8 mouse cellular contexts compared by ENCODE assay signal in the genomic region with DNA sequence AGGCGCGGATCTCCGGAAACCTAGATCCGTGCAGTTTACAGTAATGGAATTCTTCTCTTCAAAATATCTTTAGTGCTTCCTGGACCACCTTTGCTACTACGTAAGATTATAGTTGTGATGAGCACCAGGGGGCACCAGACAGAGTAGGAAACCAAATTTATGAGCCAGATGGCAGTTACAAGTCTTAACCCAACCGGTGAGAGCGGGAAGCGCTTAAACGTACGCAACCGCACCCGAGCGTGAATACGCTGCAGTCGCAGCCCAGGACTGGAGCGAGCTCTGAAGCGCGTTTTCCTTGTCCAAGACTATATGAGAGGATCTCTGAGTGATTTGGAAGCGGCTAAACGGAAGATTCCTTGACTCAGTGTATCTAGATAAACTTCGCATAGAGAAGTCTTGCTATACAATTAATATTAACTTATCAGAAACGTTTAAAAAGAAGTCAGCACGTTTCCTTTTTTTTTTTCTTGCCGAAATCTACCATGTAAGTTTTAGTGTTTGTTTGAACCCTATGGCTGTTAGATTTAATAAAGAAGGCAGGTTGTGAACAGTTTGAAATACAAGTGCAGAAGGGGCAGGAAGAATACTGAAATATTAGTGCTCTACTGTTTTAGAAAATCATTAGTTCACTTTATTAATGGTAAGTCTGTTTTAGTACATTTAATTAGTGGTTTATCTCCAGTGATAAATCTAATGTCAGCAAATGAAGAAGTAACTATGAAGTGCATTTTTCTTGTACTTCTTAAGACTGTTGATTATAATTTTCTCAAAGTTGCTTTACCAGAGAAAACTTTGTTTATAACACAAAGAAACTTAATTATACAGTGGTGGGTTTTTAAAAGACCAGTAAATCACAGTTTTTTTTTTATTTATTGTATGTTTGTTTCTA. TPM values are rescaled to one million over a fixed set of nuclear protein-coding genes. Genes with fewer than 3 reads are reported as not detected.
DNase-seq lines count a peak whose midpoint lies in the region; ATAC-seq and TF ChIP-seq lines count a peak whose summit lies in the region.

No protein-coding gene starts in this region.

- H3K36me3 ChIP-seq in heart, embryonic 13.5 days = peaks cover 7% of the 10 kb centered on the region
- H3K36me3 ChIP-seq in kidney, postnatal 0 days (ENCODE audit: insufficient read depth, low read length) = no peaks in the 10 kb centered on the region
- H3K36me3 ChIP-seq in liver, adult 2 months (ENCODE audit: control insufficient read depth, insufficient read depth, low read length) = no peaks in the 10 kb centered on the region

- peak overlapping the region; percentile 99 for H3K4me3 ChIP-seq in heart, embryonic 13.5 days
- peak overlapping the region; percentile 87 for H3K4me3 ChIP-seq in kidney, postnatal 0 days (replicated peaks; ENCODE audit: low read depth, low read length)
- peak overlapping the region; percentile 52; the same call in 1 of the 2 replicates for H3K4me3 ChIP-seq in liver, adult 2 months (ENCODE audit: insufficient read depth, low read depth, low read length)

- H3K9ac ChIP-seq in heart, embryonic 13.5 days = peak overlapping the region; percentile 76
- H3K9ac ChIP-seq in kidney, postnatal 0 days (ENCODE audit: low read depth, low read length) = no peak overlapping the region
- H3K9ac ChIP-seq in liver, adult 2 months (ENCODE audit: low read depth, low read length) = peak overlapping the region; percentile 7; the same call in 1 of the 2 replicates

- H3K4me1 ChIP-seq in heart, embryonic 13.5 days = peaks cover 15% of the 10 kb centered on the region
- 0 out of 2 replicates have a peak, but pooled peaks cover 7% of the 10 kb centered on the region for H3K4me1 ChIP-seq in kidney, postnatal 0 days (replicated peaks; ENCODE audit: insufficient read depth, low read length)
- H3K4me1 ChIP-seq in liver, adult 2 months (ENCODE audit: control insufficient read depth, insufficient read depth, low read length) = peaks cover 2% of the 10 kb centered on the region

- TF ChIP-seq POLR2A in liver, adult 2 months (IDR thresholded peaks at IDR 0.05; ENCODE audit: extremely low read depth, insufficient read depth, low read length) = no peak

- peak; percentile 94 for DNase-seq in CD4-positive helper T cell, adult 2 months (ENCODE audit: low read depth, low spot score)
- DNase-seq in brain, adult 2 months (ENCODE audit: low read depth, low spot score) = peak; percentile 94
- peak; percentile 95 for DNase-seq in kidney, postnatal 0 days (ENCODE audit: low spot score)
- peak; percentile 80 for DNase-seq in liver, adult 2 months (ENCODE audit: extremely low read depth, low read depth, low spot score)
- peak; percentile 88 to 93 for DNase-seq in spleen, postnatal 36 days (ENCODE audit: low spot score in 2 of 2)

- peak; percentile 81 for TF ChIP-seq CTCF in kidney, postnatal 0 days (IDR thresholded peaks at IDR 0.05; ENCODE audit: low read depth)
- TF ChIP-seq CTCF in liver, adult 2 months (IDR thresholded peaks at IDR 0.05; ENCODE audit: low read depth, low read length) = peak; percentile 60

- H3K4me2 ChIP-seq in heart, embryonic 13.5 days = peak overlapping the region; percentile 84
- H3K4me2 ChIP-seq in kidney, postnatal 0 days (ENCODE audit: low read length) = peak overlapping the region; percentile 76

- 1% methylated on average over 24 of the region's 24 CpGs for WGBS in heart, embryonic 13.5 days
- WGBS in kidney, postnatal 0 days = 1% methylated on average over 24 of the region's 24 CpGs
- WGBS in liver, adult 2 months = under 1% methylated on average over 24 of the region's 24 CpGs

- H3K27ac ChIP-seq in heart, embryonic 13.5 days (replicated peaks) = peak overlapping the region; percentile 92
- H3K27ac ChIP-seq in kidney, postnatal 0 days = no peak overlapping the region
- no peak overlapping the region for H3K27ac ChIP-seq in liver, adult 2 months (replicated peaks; ENCODE audit: insufficient read depth, low read depth, low read length)

- no peaks in the 10 kb centered on the region for H3K27me3 ChIP-seq in heart, embryonic 13.5 days (replicated peaks)
- no peaks in the 10 kb centered on the region for H3K27me3 ChIP-seq in kidney, postnatal 0 days (ENCODE audit: insufficient read depth, low read length)
- no peaks in the 10 kb centered on the region for H3K27me3 ChIP-seq in liver, adult 2 months (ENCODE audit: control insufficient read depth, insufficient read depth, low read length)

- ATAC-seq in erythroid progenitor cell, adult 5-6 weeks (replicated peaks; ENCODE audit: low FRiP score, poor library complexity, severe bottlenecking) = peak; percentile 69
- ATAC-seq in heart, embryonic 13.5 days (ENCODE audit: extremely low read depth, insufficient number of reproducible peaks, low FRiP score, low TSS enrichment) = no peak
- ATAC-seq in kidney, postnatal 0 days (replicated peaks; ENCODE audit: low FRiP score, low read depth) = no peak
- peak; percentile 57 for ATAC-seq in monocyte, adult 5-6 weeks (replicated peaks; ENCODE audit: insufficient number of reproducible peaks, low FRiP score, low TSS enrichment, poor library complexity, severe bottlenecking)

- 0 out of 2 replicates have a peak, but pooled peaks cover 10% of the 10 kb centered on the region for H3K79me2 ChIP-seq in liver, adult 2 months (ENCODE audit: control insufficient read depth, insufficient read depth, low read length)

- no peaks in the 10 kb centered on the region for H3K9me3 ChIP-seq in heart, embryonic 13.5 days
- H3K9me3 ChIP-seq in kidney, postnatal 0 days (replicated peaks; ENCODE audit: low read length) = no peaks in the 10 kb centered on the region

RNA-seq across cellular contexts. Expression of gene Wnk1, which starts 1.4 kb away (rescaled TPM):
- total RNA-seq in erythroid progenitor cell, adult 5-6 weeks (2015; ENCODE audit: low replicate concordance) = 952 and 1,049 TPM in 2 replicates
- 745 and 1,012 TPM in 2 replicates for total RNA-seq in erythroid progenitor cell, adult 5-6 weeks (2017; ENCODE audit: low replicate concordance)
- polyA plus RNA-seq in heart, embryonic 13.5 days (2015; fragmentation: Nextera tagmentation; extraction: Ambion mirVana) = 64.7 and 73.2 TPM in 2 replicates
- 171 and 172 TPM in 2 replicates for polyA plus RNA-seq in kidney, postnatal 0 days (2015; fragmentation: Nextera tagmentation; extraction: Ambion mirVana)
- 62.0 and 72.5 TPM in 2 replicates for total RNA-seq in liver, adult 2 months (2014; rRNA removed)
- polyA plus RNA-seq in liver, adult 2 months (2012; rRNA removed) = 27.0 and 31.7 TPM in 2 replicates
- 167 to 382 TPM (median 211 TPM) in 3 replicates for total RNA-seq in monocyte, adult 5-6 weeks (2017)

RNA-seq across cellular contexts. Expression of gene Ninj2, which starts 53.2 kb away (rescaled TPM):
- 3.6 TPM in 1 of 2 replicates, not detected in the other for total RNA-seq in erythroid progenitor cell, adult 5-6 weeks (2015; ENCODE audit: low replicate concordance)
- total RNA-seq in erythroid progenitor cell, adult 5-6 weeks (2017; ENCODE audit: low replicate concordance) = not detected in 2 replicates
- polyA plus RNA-seq in heart, embryonic 13.5 days (2015; fragmentation: Nextera tagmentation; extraction: Ambion mirVana) = not detected in 2 replicates
- polyA plus RNA-seq in kidney, postnatal 0 days (2015; fragmentation: Nextera tagmentation; extraction: Ambion mirVana) = not detected in 2 replicates
- total RNA-seq in liver, adult 2 months (2014; rRNA removed) = not detected in 2 replicates
- polyA plus RNA-seq in liver, adult 2 months (2012; rRNA removed) = not detected in 2 replicates
- 1.4 TPM in 1 of 3 replicates, not detected in the others for total RNA-seq in monocyte, adult 5-6 weeks (2017)

Comparison
In these comparisons a context has a peak if more than half of its experiments do, and no peak if none do; other contexts are left out.
1. ATAC-seq: peak in erythroid progenitor cell, adult 5-6 weeks (single experiment) and monocyte, adult 5-6 weeks (single experiment); none in heart, embryonic 13.5 days (single experiment) and kidney, postnatal 0 days (single experiment).
2. Peak in every context shown above with its lines, with median percentiles within 50 percentile points of each other: DNase-seq and H3K4me3 ChIP-seq.